Comparison of ENCODE assay signal across 8 mouse cellular contexts in genomic region chr16:35771141-35771540, GRCm38 (mm10). TPM values are rescaled to one million over a fixed set of nuclear protein-coding genes. Genes with fewer than 3 reads are reported as not detected.
DNase-seq lines count a peak whose midpoint lies in the region; ATAC-seq and TF ChIP-seq lines count a peak whose summit lies in the region.

No protein-coding gene starts in this region.

- no peak for ATAC-seq in lung, embryonic 14.5 days (ENCODE audit: insufficient read depth)
- no peak for ATAC-seq in neural tube, embryonic 15.5 days (ENCODE audit: low FRiP score)

- H3K9ac ChIP-seq in lung, embryonic 14.5 days: peak overlapping the region; percentile 58
- 0 out of 2 replicates have a peak overlapping the region, but pooled peaks have one; percentile 87 for H3K9ac ChIP-seq in neural tube, embryonic 15.5 days (replicated peaks)

- H3K4me2 ChIP-seq in lung, embryonic 14.5 days: peak overlapping the region; percentile 85
- H3K4me2 ChIP-seq in neural tube, embryonic 15.5 days: peak overlapping the region; percentile 92

- 25% methylated on average over 8 of the region's 8 CpGs for WGBS in lung, embryonic 14.5 days
- WGBS in limb, embryonic 10.5 days: 14% methylated on average over 8 of the region's 8 CpGs
- WGBS in neural tube, embryonic 15.5 days: 21% methylated on average over 8 of the region's 8 CpGs

- H3K9me3 ChIP-seq in lung, embryonic 14.5 days (ENCODE audit: low read depth, low read length): no peaks in the 10 kb centered on the region
- no peaks in the 10 kb centered on the region for H3K9me3 ChIP-seq in limb, embryonic 10.5 days (replicated peaks)
- H3K9me3 ChIP-seq in neural tube, embryonic 15.5 days (replicated peaks): no peaks in the 10 kb centered on the region

- H3K4me3 ChIP-seq in lung, embryonic 14.5 days (ENCODE audit: low read depth, low read length): peak overlapping the region; percentile 78
- H3K4me3 ChIP-seq in embryonic fibroblast, embryonic 13.5 days (ENCODE audit: insufficient read depth, low read length): peak overlapping the region; percentile 66
- H3K4me3 ChIP-seq in limb, embryonic 10.5 days: peak overlapping the region; percentile 75
- H3K4me3 ChIP-seq in neural tube, embryonic 15.5 days (replicated peaks): peak overlapping the region; percentile 84

- H3K27me3 ChIP-seq in lung, embryonic 14.5 days (ENCODE audit: insufficient read depth, low read length): no peaks in the 10 kb centered on the region
- H3K27me3 ChIP-seq in limb, embryonic 10.5 days (ENCODE audit: low read depth, poor library complexity, severe bottlenecking): no peaks in the 10 kb centered on the region
- H3K27me3 ChIP-seq in neural tube, embryonic 15.5 days (replicated peaks): no peaks in the 10 kb centered on the region

- 0 out of 2 replicates have a peak, but pooled peaks cover 5% of the 10 kb centered on the region for H3K4me1 ChIP-seq in lung, embryonic 14.5 days (ENCODE audit: insufficient read depth)
- no peaks in the 10 kb centered on the region for H3K4me1 ChIP-seq in embryonic fibroblast, embryonic 13.5 days (ENCODE audit: control insufficient read depth, insufficient read depth, low read length)
- H3K4me1 ChIP-seq in limb, embryonic 10.5 days: peaks cover 38% of the 10 kb centered on the region
- peaks cover 40% of the 10 kb centered on the region for H3K4me1 ChIP-seq in neural tube, embryonic 15.5 days

- no peak for DNase-seq in lung, embryonic 14.5 days
- no peak for DNase-seq in lung, postnatal 10 days
- DNase-seq in limb, embryonic 10.5 days (ENCODE audit: low spot score): peak; percentile 30
- no peak for DNase-seq in cerebellum, postnatal 25 days
- DNase-seq in embryo, embryonic 10.5 days (ENCODE audit: low spot score): no peak
- DNase-seq in gastrocnemius, postnatal 10 days: no peak

- H3K27ac ChIP-seq in lung, embryonic 14.5 days (ENCODE audit: low read depth): no peak overlapping the region
- H3K27ac ChIP-seq in embryonic fibroblast, embryonic 13.5 days (ENCODE audit: insufficient read depth, low read length): no peak overlapping the region
- no peak overlapping the region for H3K27ac ChIP-seq in limb, embryonic 10.5 days
- H3K27ac ChIP-seq in neural tube, embryonic 15.5 days (replicated peaks): no peak overlapping the region

- TF ChIP-seq CTCF in lung, embryonic 14.5 days (IDR thresholded peaks at IDR 0.05; ENCODE audit: low read depth): no peak
- no peak for TF ChIP-seq CTCF in embryonic fibroblast, embryonic 13.5 days (IDR thresholded peaks at IDR 0.05; ENCODE audit: borderline replicate concordance, insufficient read depth, low read length)

- no peaks in the 10 kb centered on the region for H3K36me3 ChIP-seq in lung, embryonic 14.5 days (ENCODE audit: insufficient read depth)
- peaks cover 9% of the 10 kb centered on the region; the same call in 1 of the 2 replicates for H3K36me3 ChIP-seq in limb, embryonic 10.5 days
- no peaks in the 10 kb centered on the region for H3K36me3 ChIP-seq in neural tube, embryonic 15.5 days

- no peak for TF ChIP-seq POLR2A in embryonic fibroblast, embryonic 13.5 days (IDR thresholded peaks at IDR 0.05; ENCODE audit: low read depth, low read length)

RNA-seq across cellular contexts. Expression of gene Hspbap1, which starts 1.0 kb away (rescaled TPM):
- 16.0 and 16.4 TPM in 2 replicates for polyA plus RNA-seq in lung, embryonic 14.5 days (2014; fragmentation: Nextera tagmentation; extraction: Ambion mirVana)
- 10.8 and 12.5 TPM in 2 replicates for polyA plus RNA-seq in embryonic fibroblast, embryonic 13.5 days (2011; ENCODE audit: insufficient read length, low read depth, missing spikeins)
- 27.1 and 34.4 TPM in 2 replicates for polyA plus RNA-seq in limb, embryonic 10.5 days (2016; fragmentation: Nextera tagmentation; extraction: Ambion mirVana)
- polyA plus RNA-seq in neural tube, embryonic 15.5 days (2015; fragmentation: Nextera tagmentation; extraction: Ambion mirVana): 12.1 and 12.7 TPM in 2 replicates
- total RNA-seq in gastrocnemius, postnatal 10 days (2021): 1 to 10 TPM; 2.6 to 3.7 TPM

RNA-seq across cellular contexts. Expression of gene Dirc2, which starts 2.0 kb away (rescaled TPM):
- 16.0 and 16.5 TPM in 2 replicates for polyA plus RNA-seq in lung, embryonic 14.5 days (2014; fragmentation: Nextera tagmentation; extraction: Ambion mirVana)
- polyA plus RNA-seq in embryonic fibroblast, embryonic 13.5 days (2011; ENCODE audit: insufficient read length, low read depth, missing spikeins): 25.1 and 27.6 TPM in 2 replicates
- 10.7 and 13.3 TPM in 2 replicates for polyA plus RNA-seq in limb, embryonic 10.5 days (2016; fragmentation: Nextera tagmentation; extraction: Ambion mirVana)
- polyA plus RNA-seq in neural tube, embryonic 15.5 days (2015; fragmentation: Nextera tagmentation; extraction: Ambion mirVana): 26.8 and 29.9 TPM in 2 replicates
- 10 to 100 TPM; 29.2 to 35.4 TPM for total RNA-seq in gastrocnemius, postnatal 10 days (2021)
